Mouse (Mus musculus): ENCODE data around the gene Stox2.
"Not testable (repeated sequence)": the region's sequence is repeated elsewhere in the genome, so short reads cannot be mapped to it uniquely, and the experiment has no call there.

Stox2 gene

GRCm38 (mm10) chr8:47446312-47447046 is at the start of gene Stox2:
Stox2 (minus strand) TSS chr8:47446362.
- DNase-seq (ENCODE audit: low spot score) = no peak

- DNase-seq (ENCODE audit: low spot score) = no peak
These were observed 49.3 kb upstream of the Stox2 start for GRCm38 (mm10) chr8:47495428-47495827.

GRCm38 (mm10) chr8:47494602-47495153 is 48.5 kb upstream of the Stox2 start:
- DNase-seq (ENCODE audit: low spot score) = peak; percentile 44

GRCm38 (mm10) chr8:47493106-47493505 is 46.9 kb upstream of the Stox2 start:
- DNase-seq (ENCODE audit: low spot score) = no peak

GRCm38 (mm10) chr8:47487231-47487630 is 41.1 kb upstream of the Stox2 start:
- no peak for DNase-seq (ENCODE audit: low spot score)

- no peak for DNase-seq (ENCODE audit: low spot score)
These were observed 36.4 kb upstream of the Stox2 start for GRCm38 (mm10) chr8:47482354-47483071.

GRCm38 (mm10) chr8:47480039-47480438 is 33.9 kb upstream of the Stox2 start:
- no peak for DNase-seq (ENCODE audit: low spot score)

GRCm38 (mm10) chr8:47461650-47462049 is 15.5 kb upstream of the Stox2 start:
- peak; percentile 7 for DNase-seq (ENCODE audit: low spot score)

- peak; percentile 7 for DNase-seq (ENCODE audit: low spot score)
These were observed 13.1 kb upstream of the Stox2 start for GRCm38 (mm10) chr8:47459216-47459749.

GRCm38 (mm10) chr8:47458591-47458990 is 12.4 kb upstream of the Stox2 start:
- DNase-seq (ENCODE audit: low spot score) = no peak

GRCm38 (mm10) chr8:47449211-47449610 is 3.0 kb upstream of the Stox2 start:
- not testable (repeated sequence) for DNase-seq (ENCODE audit: low spot score)

GRCm38 (mm10) chr8:47439271-47439670 is 6.9 kb downstream of the Stox2 start:
- no peak for DNase-seq (ENCODE audit: low spot score)

- DNase-seq (ENCODE audit: low spot score) = no peak
These were observed 8.2 kb downstream of the Stox2 start for GRCm38 (mm10) chr8:47437976-47438375.

GRCm38 (mm10) chr8:47435861-47436260 is 10.3 kb downstream of the Stox2 start:
- no peak for DNase-seq (ENCODE audit: low spot score)

GRCm38 (mm10) chr8:47435412-47435811 is 10.8 kb downstream of the Stox2 start:
- no peak for DNase-seq (ENCODE audit: low spot score)

- DNase-seq (ENCODE audit: low spot score) = no peak
These were observed 14.9 kb downstream of the Stox2 start for GRCm38 (mm10) chr8:47431263-47431662.

- not testable (repeated sequence) for DNase-seq (ENCODE audit: low spot score)
These were observed 32.0 kb downstream of the Stox2 start for GRCm38 (mm10) chr8:47414258-47414525.

GRCm38 (mm10) chr8:47413524-47414257 is 32.5 kb downstream of the Stox2 start:
- DNase-seq (ENCODE audit: low spot score) = peak; percentile 66

GRCm38 (mm10) chr8:47412696-47413523 is 33.3 kb downstream of the Stox2 start:
- peak; percentile 53 for DNase-seq (ENCODE audit: low spot score)

- no peak for DNase-seq (ENCODE audit: low spot score)
These were observed 34.0 kb downstream of the Stox2 start for GRCm38 (mm10) chr8:47411994-47412695.

GRCm38 (mm10) chr8:47411321-47411720 is 34.8 kb downstream of the Stox2 start:
- no peak for DNase-seq (ENCODE audit: low spot score)

Measured in yolk sac, embryonic 10.5 days (tissue).